Mouse (Mus musculus) liver, embryonic 16.5 days (tissue): ENCODE measurements at regions not wholly inside any gene's neighbourhood (a gene's known extent, or its start where the extent isn't known, plus 50 kb on each side); places are given as distances from the start of the nearest gene placed in this dataset.

Experiments used
- ATAC-seq: fragments of 200-750 bp; cut with Nextera tagmentation; 2 replicates; pipeline ENCODE4 v1.8.0; 2017; ENCODE audit warnings: low read depth, mild to moderate bottlenecking, moderate number of reproducible peaks, moderate library complexity
- H3K27ac ChIP-seq: fragments of 300-500 bp; sonication (generic); 2 replicates; pipeline ENCODE4 v1.5.1; 2014; ENCODE audit warnings: mild to moderate bottlenecking, low read length
- H3K27me3 ChIP-seq: fragments of 300-500 bp; sonication (generic); 2 replicates; pipeline ENCODE4 v1.6.1; 2014; ENCODE audit warnings: low read depth, low read length, mixed read lengths; ENCODE audit not compliant: control insufficient read depth, insufficient read depth
- H3K36me3 ChIP-seq: fragments of 300-500 bp; sonication (generic); 2 replicates; pipeline ENCODE4 v1.6.1; 2014; ENCODE audit warnings: mild to moderate bottlenecking; ENCODE audit not compliant: control insufficient read depth, insufficient read depth
- H3K4me1 ChIP-seq: fragments of 300-500 bp; sonication (generic); 2 replicates; pipeline ENCODE4 v1.6.1; 2014; ENCODE audit warnings: low read depth, low read length, mixed read lengths; ENCODE audit not compliant: control insufficient read depth
- H3K4me2 ChIP-seq: fragments of 300-500 bp; sonication (generic); 2 replicates; pipeline ENCODE4 v1.6.1; 2014; ENCODE audit warnings: low read depth, low read length, mixed read lengths
- H3K4me3 ChIP-seq: fragments of 300-500 bp; sonication (generic); 2 replicates; pipeline ENCODE4 v1.5.1; 2014; ENCODE audit warnings: low read depth, mild to moderate bottlenecking, low read length
- H3K9ac ChIP-seq: fragments of 300-500 bp; sonication (generic); 2 replicates; pipeline ENCODE4 v1.6.1; 2014; ENCODE audit warnings: low read depth, low read length
- H3K9me3 ChIP-seq: fragments of 300-500 bp; sonication (generic); replicated peaks from 2 replicates; pipeline ENCODE4 v1.6.1; 2016; ENCODE audit warnings: low read length; ENCODE audit not compliant: control insufficient read depth
- WGBS: fragments of 180-500 bp; shearing (Covaris S2); extraction: QIAGEN DNeasy Blood & Tissue Kit; methylation state at CpG from one replicate; pipeline ENCODE4 v1.1.7; 2014; ENCODE audit not compliant: insufficient replicate concordance; 5-methylcytosine and 5-hydroxymethylcytosine counted together

DNA sequence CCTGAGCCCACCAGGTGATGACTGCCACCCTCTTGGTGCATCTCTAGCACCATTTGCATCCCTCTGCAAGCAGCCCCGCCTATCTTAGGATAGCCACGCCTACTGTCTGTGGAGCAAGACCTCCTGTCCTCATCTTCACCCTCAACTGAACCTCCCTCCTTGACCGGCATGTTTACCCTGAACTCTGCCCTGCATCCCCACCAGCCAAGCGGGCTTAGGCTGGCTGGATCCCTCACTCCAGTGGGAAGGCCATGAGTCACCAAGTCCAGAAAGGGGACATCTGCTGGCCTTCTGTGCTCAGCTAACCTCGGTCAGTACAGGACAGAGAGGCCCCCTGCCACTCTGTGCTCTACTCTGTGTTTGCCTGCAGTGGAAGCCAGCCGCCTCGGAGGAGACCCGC, 96.0 kb upstream of the Wnt4 start:
- no peak for ATAC-seq
- Histone ChIP-seq H3K4me2 (no peak overlapping the region), H3K4me3 (no peak overlapping the region), H3K9me3 (no peaks in the 10 kb centered on the region), H3K9ac (no peak overlapping the region), H3K27ac (no peak overlapping the region), H3K27me3 (no peaks in the 10 kb centered on the region; the same call in 1 of the 2 replicates), H3K36me3 (no peaks in the 10 kb centered on the region), H3K4me1 (peaks cover 2% of the 10 kb centered on the region; the same call in 1 of the 2 replicates)
- 60% methylated on average over 8 of the region's 8 CpGs for WGBS

DNA sequence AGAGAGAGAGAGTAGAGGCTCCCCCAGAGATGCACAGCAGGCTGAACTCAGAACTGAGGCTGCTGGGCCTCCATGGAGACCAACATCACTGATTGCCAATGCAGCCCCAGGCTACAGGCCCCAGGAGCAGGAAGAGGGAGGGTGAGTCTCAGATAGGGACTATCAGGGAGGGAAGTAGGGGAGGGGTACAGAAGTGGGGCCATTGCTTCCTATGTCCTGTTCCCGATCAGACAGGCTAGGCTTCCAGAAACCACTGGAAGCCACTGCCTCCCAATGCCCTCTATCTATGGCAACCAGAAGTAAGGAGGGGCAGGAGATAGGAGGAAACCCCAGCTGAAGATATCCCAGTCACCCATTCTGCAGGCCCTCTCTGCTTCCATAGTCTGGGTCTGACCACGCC, 97.2 kb upstream of the Wnt4 start:
- Histone ChIP-seq H3K27me3 (no peaks in the 10 kb centered on the region; the same call in 1 of the 2 replicates), H3K4me3 (no peak overlapping the region), H3K27ac (no peak overlapping the region), H3K36me3 (no peaks in the 10 kb centered on the region), H3K9ac (no peak overlapping the region), H3K9me3 (no peaks in the 10 kb centered on the region), H3K4me2 (no peak overlapping the region), H3K4me1 (peaks cover 2% of the 10 kb centered on the region; the same call in 1 of the 2 replicates)
- peak; percentile 24; the same call in 1 of the 2 replicates for ATAC-seq
- 24% methylated on average over 2 of the region's 2 CpGs for WGBS

DNA sequence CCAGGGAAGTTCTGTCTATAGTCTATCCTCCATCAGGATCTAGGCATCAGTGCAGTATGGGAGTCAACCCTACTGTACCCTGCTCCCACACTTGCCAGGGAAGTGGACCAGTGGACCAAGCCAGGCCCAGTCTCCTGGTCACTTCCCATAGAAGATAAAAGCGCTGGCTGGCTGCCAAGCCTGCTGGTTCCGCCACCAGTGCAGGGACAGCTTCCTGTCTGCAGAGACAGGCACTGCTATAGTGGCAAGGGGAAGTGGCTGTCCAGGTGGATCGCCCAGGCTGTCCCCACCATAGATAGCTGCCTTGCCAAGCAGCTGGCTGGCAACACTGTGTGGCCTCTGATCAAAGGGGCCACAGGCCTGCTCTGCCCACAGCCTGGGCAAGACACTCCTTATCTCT, 98.5 kb upstream of the Wnt4 start:
- no peak overlapping the region for H3K4me3 ChIP-seq
- no peak overlapping the region for H3K4me2 ChIP-seq
- 17% methylated on average over 3 of the region's 3 CpGs for WGBS
- H3K27ac ChIP-seq, result no peak overlapping the region
- no peaks in the 10 kb centered on the region for H3K9me3 ChIP-seq
- H3K4me1 ChIP-seq, result peaks cover 2% of the 10 kb centered on the region; the same call in 1 of the 2 replicates
- ATAC-seq, result peak; percentile 16; the same call in 1 of the 2 replicates
- no peak overlapping the region for H3K9ac ChIP-seq
- no peaks in the 10 kb centered on the region; the same call in 1 of the 2 replicates for H3K27me3 ChIP-seq
- no peaks in the 10 kb centered on the region for H3K36me3 ChIP-seq

DNA sequence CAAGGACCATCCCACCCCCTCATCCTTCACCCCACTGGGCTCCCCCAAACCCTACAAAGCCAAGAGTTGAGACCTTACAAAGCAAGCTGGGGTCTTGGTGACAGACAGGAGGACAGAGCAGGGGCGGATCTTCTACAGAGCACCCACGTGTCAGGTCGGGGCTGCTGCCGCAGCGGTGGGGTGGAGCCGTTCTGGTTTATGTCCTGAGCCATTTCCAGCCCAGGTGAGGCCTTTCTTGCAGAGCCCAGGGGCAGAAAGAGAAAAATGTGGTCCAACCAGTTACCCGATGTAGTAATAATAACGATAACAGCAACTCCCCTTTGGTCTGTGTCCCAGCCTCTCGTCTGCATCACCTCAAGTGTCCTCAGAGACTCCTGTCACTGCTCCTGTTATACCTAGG, 112.4 kb upstream of the Wnt4 start:
- Histone ChIP-seq H3K9ac (no peak overlapping the region), H3K4me3 (0 out of 2 replicates have a peak overlapping the region, but pooled peaks have one; percentile 3), H3K27me3 (peaks cover 24% of the 10 kb centered on the region), H3K27ac (no peak overlapping the region), H3K4me2 (peak overlapping the region; percentile 30; the same call in 1 of the 2 replicates), H3K36me3 (no peaks in the 10 kb centered on the region), H3K9me3 (no peaks in the 10 kb centered on the region), H3K4me1 (no peaks in the 10 kb centered on the region)
- no peak for ATAC-seq
- 32% methylated on average over 9 of the region's 9 CpGs for WGBS

DNA sequence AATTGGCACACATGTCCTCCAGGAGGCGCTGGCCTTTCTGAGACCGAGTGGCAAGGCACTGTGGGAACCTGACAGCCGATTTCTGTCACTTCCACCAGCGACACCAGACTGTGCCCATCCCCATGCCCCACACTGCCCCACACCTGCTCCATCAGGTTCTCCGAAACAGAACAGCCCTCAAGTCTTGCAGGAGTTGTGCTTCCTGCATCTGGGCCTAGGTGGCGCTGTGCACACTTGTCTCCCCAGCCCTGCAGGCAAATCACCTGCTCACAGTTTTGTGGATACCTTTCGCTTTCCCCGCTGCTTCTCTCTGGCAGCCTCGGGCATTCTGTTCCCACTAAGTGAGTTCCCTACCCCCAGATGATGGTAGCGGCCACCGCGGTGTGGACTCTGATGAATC, 112.9 kb upstream of the Wnt4 start:
- no peaks in the 10 kb centered on the region for H3K4me1 ChIP-seq
- peaks cover 24% of the 10 kb centered on the region for H3K27me3 ChIP-seq
- peak overlapping the region; percentile 3; the same call in 1 of the 2 replicates for H3K4me3 ChIP-seq
- no peak overlapping the region for H3K27ac ChIP-seq
- no peaks in the 10 kb centered on the region for H3K36me3 ChIP-seq
- no peak overlapping the region for H3K9ac ChIP-seq
- WGBS, result 3% methylated on average over 12 of the region's 12 CpGs
- H3K4me2 ChIP-seq, result peak overlapping the region; percentile 30; the same call in 1 of the 2 replicates
- H3K9me3 ChIP-seq, result no peaks in the 10 kb centered on the region
- ATAC-seq, result peak; percentile 32; the same call in 1 of the 2 replicates

DNA sequence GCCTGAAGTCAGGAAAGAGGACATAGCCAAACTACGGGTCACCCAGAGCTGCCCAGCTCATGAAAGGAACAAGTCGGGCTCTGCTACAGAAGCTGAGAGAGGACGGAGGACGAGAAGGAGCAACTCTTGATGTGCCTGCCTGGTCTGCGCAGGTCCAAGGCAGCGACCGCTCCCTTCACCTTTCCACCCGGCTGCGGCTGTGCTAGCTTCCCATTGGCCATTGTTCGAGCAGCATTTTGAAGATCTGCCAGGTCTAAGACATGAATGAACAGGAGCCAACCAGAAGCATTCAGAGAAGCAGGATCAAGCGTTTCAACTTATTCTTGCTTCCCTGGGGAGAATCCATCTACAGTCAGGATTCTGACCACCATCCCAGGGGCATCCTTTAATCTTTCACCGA, 113.3 kb upstream of the Wnt4 start:
- H3K4me2 ChIP-seq, result no peak overlapping the region
- peaks cover 24% of the 10 kb centered on the region for H3K27me3 ChIP-seq
- no peaks in the 10 kb centered on the region for H3K4me1 ChIP-seq
- no peak for ATAC-seq
- 51% methylated on average over 12 of the region's 12 CpGs for WGBS
- H3K36me3 ChIP-seq, result no peaks in the 10 kb centered on the region
- no peak overlapping the region for H3K27ac ChIP-seq
- H3K9me3 ChIP-seq, result no peaks in the 10 kb centered on the region
- no peak overlapping the region for H3K4me3 ChIP-seq
- H3K9ac ChIP-seq, result no peak overlapping the region

DNA sequence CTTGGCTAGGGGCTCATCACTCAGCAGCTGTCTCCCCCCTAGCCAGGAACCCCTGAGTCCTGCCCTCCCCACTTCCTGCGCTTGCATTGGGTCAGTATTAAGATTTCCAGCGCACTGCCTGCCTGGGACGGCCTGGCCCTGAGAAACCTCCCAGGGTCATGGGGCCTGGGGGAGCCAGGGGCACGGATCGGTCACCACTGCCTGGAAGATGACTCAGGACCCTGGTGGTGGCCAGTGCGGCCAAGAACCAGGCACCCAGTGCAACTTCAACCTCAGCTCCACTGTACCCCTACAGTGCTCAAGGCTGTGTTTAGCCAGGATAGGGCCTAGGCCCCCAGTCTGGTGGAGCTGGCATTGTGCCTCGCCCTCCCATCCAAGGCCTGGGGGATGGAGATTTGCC, 111.9 kb upstream of the Zbtb40 start:
- no peaks in the 10 kb centered on the region for H3K36me3 ChIP-seq
- H3K9me3 ChIP-seq, result no peaks in the 10 kb centered on the region
- ATAC-seq, result no peak
- no peak overlapping the region for H3K4me2 ChIP-seq
- peaks cover 29% of the 10 kb centered on the region for H3K27me3 ChIP-seq
- H3K4me3 ChIP-seq, result no peak overlapping the region
- no peaks in the 10 kb centered on the region for H3K4me1 ChIP-seq
- no peak overlapping the region for H3K9ac ChIP-seq
- WGBS, result 68% methylated on average over 7 of the region's 7 CpGs
- no peak overlapping the region for H3K27ac ChIP-seq

DNA sequence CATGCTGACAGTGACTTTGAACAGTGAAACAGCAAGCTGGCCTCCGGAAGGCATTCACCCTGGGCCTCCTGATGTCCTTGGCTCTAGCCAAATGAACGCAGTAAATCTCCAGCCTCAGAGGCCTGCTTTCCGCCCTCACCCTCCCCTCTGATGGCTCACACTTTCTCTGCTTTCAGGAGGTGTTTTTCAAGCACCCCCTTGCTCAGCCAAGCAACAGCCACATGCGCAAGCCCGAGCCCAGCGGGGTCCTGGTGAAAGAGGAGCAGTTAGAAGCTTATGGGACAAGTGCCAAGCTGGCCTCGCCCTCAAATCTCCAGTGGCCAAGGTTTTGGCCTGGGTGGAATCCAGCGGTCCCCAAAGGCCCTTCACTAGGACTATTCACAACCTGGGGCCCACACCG, 109.6 kb upstream of the Zbtb40 start:
- no peak for ATAC-seq
- H3K36me3 ChIP-seq, result no peaks in the 10 kb centered on the region

DNA sequence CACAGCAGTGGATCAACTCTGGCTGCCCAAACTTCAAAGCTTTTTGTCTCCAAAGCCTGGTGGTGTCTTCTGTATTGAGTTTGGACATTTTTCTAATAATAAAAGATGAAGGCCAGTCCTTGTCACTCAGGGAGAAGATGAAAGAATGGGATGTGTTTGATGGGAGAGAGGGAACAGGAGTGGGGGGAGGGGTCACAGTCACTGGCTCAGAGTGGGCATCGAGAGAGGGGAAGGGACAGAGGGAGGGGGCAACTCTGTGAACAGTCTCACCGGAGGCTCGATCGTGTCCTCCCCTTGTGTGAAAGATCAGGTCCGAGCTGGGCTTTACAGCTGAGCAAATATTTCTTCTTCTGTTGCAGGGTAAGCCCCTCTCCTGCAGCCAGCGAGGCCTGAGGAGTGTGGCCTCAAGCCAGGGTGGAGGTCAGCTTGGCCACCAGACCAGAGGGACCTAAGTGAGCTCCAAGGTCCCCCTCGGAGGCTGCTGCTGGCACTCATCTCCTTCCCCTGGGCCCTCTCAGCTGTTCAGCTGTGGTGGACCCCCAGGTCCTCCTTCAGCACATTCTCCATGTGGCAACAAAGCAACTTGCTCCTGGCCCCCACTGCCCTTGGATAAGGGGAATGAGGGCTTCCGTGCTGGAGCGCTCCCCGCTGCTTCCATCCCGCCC, 108.0 kb upstream of the Zbtb40 start:
- Histone ChIP-seq H3K27me3 (peaks cover 7% of the 10 kb centered on the region; the same call in 1 of the 2 replicates), H3K36me3 (no peaks in the 10 kb centered on the region), H3K4me3 (no peak overlapping the region), H3K27ac (no peak overlapping the region), H3K9ac (no peak overlapping the region), H3K9me3 (0 out of 2 replicates have a peak, but pooled peaks cover 2% of the 10 kb centered on the region), H3K4me1 (no peaks in the 10 kb centered on the region), H3K4me2 (no peak overlapping the region)
- WGBS, result 52% methylated on average over 11 of the region's 11 CpGs
- ATAC-seq, result no peak

More for the DNA sequence above, 109.6 kb upstream of the Zbtb40 start:
- no peak overlapping the region for H3K27ac ChIP-seq
- H3K27me3 ChIP-seq, result peaks cover 13% of the 10 kb centered on the region
- WGBS, result 58% methylated on average over 9 of the region's 9 CpGs
- H3K4me3 ChIP-seq, result no peak overlapping the region
- no peak overlapping the region for H3K4me2 ChIP-seq
- no peaks in the 10 kb centered on the region for H3K9me3 ChIP-seq
- H3K4me1 ChIP-seq, result no peaks in the 10 kb centered on the region
- no peak overlapping the region for H3K9ac ChIP-seq
